Mouse (Mus musculus) ES-Bruce4 (cell line): ENCODE results near the gene Rybp. TPM values are rescaled to one million over a fixed set of nuclear protein-coding genes. Genes with fewer than 3 reads are reported as not detected.

ENCODE experiments used
- H3K27ac ChIP-seq: 2 replicates; pipeline ENCODE4 v1.5.1; 2012; ENCODE audit warnings: low read length, inconsistent platforms; ENCODE audit not compliant: insufficient read depth
- H3K27me3 ChIP-seq: 2 replicates; pipeline ENCODE4 v1.6.1; 2012; ENCODE audit warnings: mild to moderate bottlenecking, low read length, inconsistent platforms; ENCODE audit not compliant: control insufficient read depth, poor library complexity, insufficient read depth, severe bottlenecking
- H3K36me3 ChIP-seq: 2 replicates; pipeline ENCODE4 v1.6.1; 2012; ENCODE audit warnings: inconsistent platforms, mild to moderate bottlenecking, low read length, moderate library complexity; ENCODE audit not compliant: control insufficient read depth, poor library complexity, insufficient read depth, severe bottlenecking
- H3K4me1 ChIP-seq: one replicate; pipeline ENCODE4 v1.8.1; 2011; ENCODE audit warnings: low read length; ENCODE audit not compliant: control insufficient read depth, insufficient read depth
- H3K4me3 ChIP-seq: 2 replicates; pipeline ENCODE4 v1.5.1; 2011; ENCODE audit warnings: low read depth, mild to moderate bottlenecking, low read length
- H3K9ac ChIP-seq: 2 replicates; pipeline ENCODE4 v1.6.1; 2012; ENCODE audit warnings: low read depth, mild to moderate bottlenecking, inconsistent platforms; ENCODE audit not compliant: poor library complexity, severe bottlenecking
- H3K9me3 ChIP-seq: replicated peaks from 2 replicates; pipeline ENCODE4 v1.6.1; 2012; ENCODE audit warnings: mild to moderate bottlenecking, low read length, inconsistent platforms; ENCODE audit not compliant: control insufficient read depth, poor library complexity, insufficient read depth, severe bottlenecking
- CTCF ChIP-seq: IDR thresholded peaks from one replicate; pipeline ENCODE4 v1.8.1; 2011; ENCODE audit warnings: low read depth, low read length
- EP300 ChIP-seq: IDR thresholded peaks from 2 replicates; pipeline ENCODE4 v1.6.1; 2011; ENCODE audit warnings: low read depth, low read length; ENCODE audit not compliant: insufficient read depth
- POLR2A ChIP-seq: IDR thresholded peaks from one replicate; pipeline ENCODE4 v1.8.1; 2011; ENCODE audit warnings: low read length; ENCODE audit not compliant: insufficient read depth
- polyA plus RNA-seq: library from polyadenylated mRNA; stranded (reverse); fragments of >200 nt; gene quantifications from 2 replicates; pipeline ENCODE4 v1.2.4, GENCODE M21; 2011; ENCODE audit warnings: low read depth; ENCODE audit not compliant: missing spikeins, insufficient read depth, insufficient read length

The Rybp gene
- polyA plus RNA-seq, 1 experiment: 124 TPM

GRCm38 (mm10) chr6:100222927-100223326 is 64.4 kb downstream of the Rybp start:
- peaks cover 1% of the 10 kb centered on the region for H3K4me1 ChIP-seq
- TF ChIP-seq POLR2A (no peak), CTCF (no peak), EP300 (no peak)
- no peaks in the 10 kb centered on the region for H3K27me3 ChIP-seq
- H3K4me3 ChIP-seq: no peak overlapping the region
- H3K9ac ChIP-seq: no peak overlapping the region
- no peak overlapping the region for H3K27ac ChIP-seq
- H3K9me3 ChIP-seq: no peaks in the 10 kb centered on the region
- no peaks in the 10 kb centered on the region for H3K36me3 ChIP-seq

- no peaks in the 10 kb centered on the region for H3K27me3 ChIP-seq
- no peak overlapping the region for H3K9ac ChIP-seq
- TF ChIP-seq EP300: no peak
- no peak for TF ChIP-seq CTCF
- TF ChIP-seq POLR2A: no peak
- H3K36me3 ChIP-seq: no peaks in the 10 kb centered on the region
- H3K4me1 ChIP-seq: peaks cover 1% of the 10 kb centered on the region
- H3K27ac ChIP-seq: no peak overlapping the region
- H3K4me3 ChIP-seq: no peak overlapping the region
- no peaks in the 10 kb centered on the region for H3K9me3 ChIP-seq
These were observed 65.5 kb downstream of the Rybp start for GRCm38 (mm10) chr6:100221803-100222202.

- Histone ChIP-seq H3K4me1 (peaks cover 1% of the 10 kb centered on the region), H3K27ac (no peak overlapping the region)
- TF ChIP-seq CTCF: no peak
- TF ChIP-seq POLR2A: no peak
- TF ChIP-seq EP300: no peak
These were observed 66.2 kb downstream of the Rybp start for GRCm38 (mm10) chr6:100220917-100221560.

GRCm38 (mm10) chr6:100219971-100220370 is 67.3 kb downstream of the Rybp start:
- H3K27me3 ChIP-seq: no peaks in the 10 kb centered on the region
- H3K36me3 ChIP-seq: no peaks in the 10 kb centered on the region
- no peak overlapping the region for H3K9ac ChIP-seq
- H3K4me1 ChIP-seq: peaks cover 3% of the 10 kb centered on the region
- H3K27ac ChIP-seq: no peak overlapping the region
- TF ChIP-seq CTCF: no peak
- TF ChIP-seq EP300: no peak
- TF ChIP-seq POLR2A: no peak
- H3K4me3 ChIP-seq: no peak overlapping the region
- H3K9me3 ChIP-seq: no peaks in the 10 kb centered on the region

More at GRCm38 (mm10) chr6:100220917-100221560, 66.2 kb downstream of the Rybp start:
- Histone ChIP-seq H3K4me3 (no peak overlapping the region), H3K27me3 (no peaks in the 10 kb centered on the region), H3K36me3 (no peaks in the 10 kb centered on the region), H3K9ac (no peak overlapping the region), H3K9me3 (no peaks in the 10 kb centered on the region)

GRCm38 (mm10) chr6:100218541-100219341 is 68.5 kb downstream of the Rybp start:
- no peak for TF ChIP-seq CTCF
- TF ChIP-seq EP300: no peak
- TF ChIP-seq POLR2A: no peak
- H3K9me3 ChIP-seq: no peaks in the 10 kb centered on the region
- no peak overlapping the region for H3K4me3 ChIP-seq
- no peaks in the 10 kb centered on the region for H3K36me3 ChIP-seq
- H3K9ac ChIP-seq: no peak overlapping the region
- peaks cover 4% of the 10 kb centered on the region for H3K4me1 ChIP-seq
- no peak overlapping the region for H3K27ac ChIP-seq
- no peaks in the 10 kb centered on the region for H3K27me3 ChIP-seq

- no peaks in the 10 kb centered on the region for H3K27me3 ChIP-seq
- no peaks in the 10 kb centered on the region for H3K9me3 ChIP-seq
- no peak overlapping the region for H3K27ac ChIP-seq
- no peaks in the 10 kb centered on the region for H3K36me3 ChIP-seq
- H3K9ac ChIP-seq: no peak overlapping the region
- peaks cover 8% of the 10 kb centered on the region for H3K4me1 ChIP-seq
- no peak for TF ChIP-seq CTCF
- TF ChIP-seq POLR2A: no peak
- no peak for TF ChIP-seq EP300
- H3K4me3 ChIP-seq: no peak overlapping the region
These were observed 69.8 kb downstream of the Rybp start for GRCm38 (mm10) chr6:100217507-100217906.
